Mouse (Mus musculus) splenic B cell, adult 2 months (primary cell): ENCODE data around the gene Tk1.
A peak's percentile ranks its signal among the peaks of the same experiment; 100 is the strongest.

Experiments used
- DNase-seq: peaks from one replicate; pipeline ENCODE4 v3.0.0-alpha.2; 2011; ENCODE audit warnings: low read depth, low spot score
- H3K27me3 ChIP-seq: 2 replicates; pipeline ENCODE4 v1.6.1; 2012; ENCODE audit warnings: mild to moderate bottlenecking, low read length, moderate library complexity, mixed read lengths; ENCODE audit not compliant: control insufficient read depth, poor library complexity, insufficient read depth, severe bottlenecking
- H3K36me3 ChIP-seq: 2 replicates; pipeline ENCODE4 v1.6.1; 2012; ENCODE audit warnings: mild to moderate bottlenecking, low read length, moderate library complexity, mixed read lengths; ENCODE audit not compliant: control insufficient read depth, poor library complexity, insufficient read depth, severe bottlenecking

The Tk1 gene

GRCm38 (mm10) chr11:117825333-117826101 lies at the start of gene Tk1, which contains the start of gene Afmid:
Tk1 (minus strand) TSS chr11:117826092.
Afmid (plus strand) TSS chr11:117825924.
- no peaks in the 10 kb centered on the region for H3K27me3 ChIP-seq
- peak; percentile 68 for DNase-seq
- no peaks in the 10 kb centered on the region for H3K36me3 ChIP-seq

- no peak for DNase-seq
Measured at GRCm38 (mm10) chr11:117875681-117876080, 49.8 kb upstream of the Tk1 start.

GRCm38 (mm10) chr11:117874419-117874818 lies 48.5 kb upstream of the Tk1 start:
- Histone ChIP-seq H3K36me3 (no peaks in the 10 kb centered on the region), H3K27me3 (no peaks in the 10 kb centered on the region)
- peak; percentile 36 for DNase-seq

More at GRCm38 (mm10) chr11:117875681-117876080, 49.8 kb upstream of the Tk1 start:
- H3K27me3 ChIP-seq: no peaks in the 10 kb centered on the region
- H3K36me3 ChIP-seq: no peaks in the 10 kb centered on the region

- peak; percentile 39 for DNase-seq
- H3K27me3 ChIP-seq: no peaks in the 10 kb centered on the region
- H3K36me3 ChIP-seq: no peaks in the 10 kb centered on the region
Measured at GRCm38 (mm10) chr11:117872861-117873608, 47.1 kb upstream of the Tk1 start, which contains the start of gene Tha1. Tha1 (minus strand) TSS chr11:117873481.

GRCm38 (mm10) chr11:117871911-117872584 lies 46.2 kb upstream of the Tk1 start:
- DNase-seq: peak; percentile 72

GRCm38 (mm10) chr11:117871376-117871775 lies 45.5 kb upstream of the Tk1 start:
- DNase-seq: no peak
- no peaks in the 10 kb centered on the region for H3K36me3 ChIP-seq
- no peaks in the 10 kb centered on the region for H3K27me3 ChIP-seq

More at GRCm38 (mm10) chr11:117871911-117872584, 46.2 kb upstream of the Tk1 start:
- Histone ChIP-seq H3K27me3 (no peaks in the 10 kb centered on the region), H3K36me3 (no peaks in the 10 kb centered on the region)

- H3K36me3 ChIP-seq: no peaks in the 10 kb centered on the region
- DNase-seq: peak; percentile 90
- H3K27me3 ChIP-seq: no peaks in the 10 kb centered on the region
Measured at GRCm38 (mm10) chr11:117870688-117871365, 44.9 kb upstream of the Tk1 start.

GRCm38 (mm10) chr11:117865988-117866387 lies 40.1 kb upstream of the Tk1 start:
- no peak for DNase-seq
- no peaks in the 10 kb centered on the region for H3K27me3 ChIP-seq

GRCm38 (mm10) chr11:117864805-117865204 lies 38.9 kb upstream of the Tk1 start:
- Histone ChIP-seq H3K27me3 (no peaks in the 10 kb centered on the region), H3K36me3 (no peaks in the 10 kb centered on the region)
- no peak for DNase-seq

More at GRCm38 (mm10) chr11:117865988-117866387, 40.1 kb upstream of the Tk1 start:
- no peaks in the 10 kb centered on the region for H3K36me3 ChIP-seq

- Histone ChIP-seq H3K36me3 (no peaks in the 10 kb centered on the region), H3K27me3 (no peaks in the 10 kb centered on the region)
- DNase-seq: no peak
Measured at GRCm38 (mm10) chr11:117863174-117863856, 37.4 kb upstream of the Tk1 start.

- no peaks in the 10 kb centered on the region for H3K27me3 ChIP-seq
- H3K36me3 ChIP-seq: no peaks in the 10 kb centered on the region
- no peak for DNase-seq
Measured at GRCm38 (mm10) chr11:117860601-117861000, 34.7 kb upstream of the Tk1 start, which contains the start of gene Tmem235. Tmem235 (plus strand) TSS chr11:117860752.

- no peak for DNase-seq
- H3K27me3 ChIP-seq: no peaks in the 10 kb centered on the region
- H3K36me3 ChIP-seq: no peaks in the 10 kb centered on the region
Measured at GRCm38 (mm10) chr11:117858392-117858791, 32.5 kb upstream of the Tk1 start.

GRCm38 (mm10) chr11:117857462-117857861 lies 31.6 kb upstream of the Tk1 start:
- Histone ChIP-seq H3K36me3 (no peaks in the 10 kb centered on the region), H3K27me3 (no peaks in the 10 kb centered on the region)
- DNase-seq: no peak

- no peak for DNase-seq
- Histone ChIP-seq H3K27me3 (no peaks in the 10 kb centered on the region), H3K36me3 (no peaks in the 10 kb centered on the region)
Measured at GRCm38 (mm10) chr11:117855975-117856374, 30.1 kb upstream of the Tk1 start.
